Mouse (Mus musculus): ENCODE measurements at regions not wholly inside any gene's neighbourhood (a gene's known extent, or its start where the extent isn't known, plus 50 kb on each side); places are given as distances from the start of the nearest gene placed in this dataset.

DNA sequence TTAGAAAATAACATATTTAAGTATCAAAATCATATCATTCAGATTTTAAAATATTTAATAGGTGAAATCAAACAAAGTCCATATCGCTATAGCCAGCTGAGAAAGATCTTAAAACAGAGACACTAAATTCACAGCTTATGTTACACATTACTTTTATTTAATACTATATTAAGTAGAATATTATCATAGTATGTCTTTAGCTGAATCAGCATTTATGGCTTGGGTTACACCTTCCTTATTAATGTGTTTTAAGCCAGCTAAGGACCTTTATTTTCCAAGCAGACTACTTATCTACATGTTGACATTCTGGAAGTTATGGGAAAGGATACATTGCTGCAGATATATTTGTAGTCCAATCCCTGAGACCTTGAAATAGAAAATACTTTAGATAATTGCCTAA lies 684.9 kb upstream of the Adgrl4 start:
- Histone ChIP-seq H3K36me3 (replicated peaks; ENCODE audit: control insufficient read depth, insufficient read depth) (no peaks in the 10 kb centered on the region), H3K4me1 (replicated peaks; ENCODE audit: control insufficient read depth, insufficient read depth, low read length) (no peaks in the 10 kb centered on the region), H3K27me3 (ENCODE audit: control insufficient read depth, insufficient read depth, low read length) (no peaks in the 10 kb centered on the region), H3K9ac (no peak overlapping the region), H3K27ac (no peak overlapping the region), H3K9me3 (ENCODE audit: control insufficient read depth, low read length) (no peaks in the 10 kb centered on the region), H3K4me3 (replicated peaks; ENCODE audit: low read length) (no peak overlapping the region), H3K4me2 (replicated peaks) (no peak overlapping the region)
- DNase-seq (ENCODE audit: low spot score), result no peak
- 95% methylated on average over 1 of the region's 1 CpGs for WGBS
- ATAC-seq (ENCODE audit: low FRiP score), result no peak

DNA sequence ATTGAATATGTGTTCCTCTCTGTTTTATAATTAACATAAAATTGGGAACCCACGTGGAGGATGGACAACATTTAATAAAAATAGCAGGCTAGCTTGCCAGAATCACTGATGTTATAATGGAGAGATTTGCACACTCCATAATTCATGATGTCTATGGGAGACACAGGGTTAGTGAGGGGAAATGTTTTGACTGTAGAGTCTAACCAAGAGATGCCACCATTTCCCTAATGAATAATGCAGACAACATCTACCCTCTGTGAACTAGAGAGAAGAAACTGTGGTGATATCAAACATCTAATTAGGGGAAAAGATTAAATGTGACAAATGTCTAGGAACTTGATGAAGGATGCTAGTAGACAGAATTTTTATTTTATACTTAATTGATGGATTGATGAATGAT lies 677.8 kb upstream of the Adgrl4 start:
- Histone ChIP-seq H3K27me3 (ENCODE audit: control insufficient read depth, insufficient read depth, low read length) (no peaks in the 10 kb centered on the region), H3K9ac (no peak overlapping the region), H3K36me3 (replicated peaks; ENCODE audit: control insufficient read depth, insufficient read depth) (no peaks in the 10 kb centered on the region), H3K4me1 (replicated peaks; ENCODE audit: control insufficient read depth, insufficient read depth, low read length) (no peaks in the 10 kb centered on the region), H3K4me3 (replicated peaks; ENCODE audit: low read length) (no peak overlapping the region), H3K27ac (no peak overlapping the region), H3K9me3 (ENCODE audit: control insufficient read depth, low read length) (no peaks in the 10 kb centered on the region), H3K4me2 (replicated peaks) (no peak overlapping the region)
- DNase-seq (ENCODE audit: low spot score), result no peak
- no peak for ATAC-seq (ENCODE audit: low FRiP score)
- WGBS, result 42% methylated on average over 1 of the region's 1 CpGs

DNA sequence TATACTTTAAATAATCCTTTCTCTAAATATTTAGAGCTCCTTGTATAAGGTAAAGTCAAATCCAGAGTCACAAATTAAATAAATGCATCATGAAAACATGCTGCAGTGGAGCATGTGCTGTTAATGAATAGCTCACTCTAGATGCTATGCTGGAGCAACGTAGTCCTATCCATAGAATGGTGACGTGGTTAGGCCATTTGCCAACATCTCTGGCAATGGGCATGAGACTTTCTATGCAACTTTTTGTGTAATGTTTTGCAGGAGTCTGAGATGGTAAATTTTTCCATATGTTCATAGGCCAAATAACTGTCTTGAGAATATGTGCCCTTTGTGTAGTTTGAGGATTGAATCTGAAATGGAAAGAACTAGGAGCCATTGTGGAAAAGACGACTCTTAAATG lies 653.1 kb upstream of the Adgrl4 start:
- no peak overlapping the region for H3K9ac ChIP-seq
- H3K4me3 ChIP-seq (replicated peaks; ENCODE audit: low read length), result no peak overlapping the region
- no peaks in the 10 kb centered on the region for H3K9me3 ChIP-seq (ENCODE audit: control insufficient read depth, low read length)
- no peak overlapping the region for H3K4me2 ChIP-seq (replicated peaks)
- no peak for DNase-seq (ENCODE audit: low spot score)
- H3K27me3 ChIP-seq (ENCODE audit: control insufficient read depth, insufficient read depth, low read length), result no peaks in the 10 kb centered on the region
- WGBS, result 82% methylated on average over 3 of the region's 3 CpGs
- ATAC-seq (ENCODE audit: low FRiP score), result no peak
- H3K36me3 ChIP-seq (replicated peaks; ENCODE audit: control insufficient read depth, insufficient read depth), result no peaks in the 10 kb centered on the region
- no peak overlapping the region for H3K27ac ChIP-seq
- no peaks in the 10 kb centered on the region for H3K4me1 ChIP-seq (replicated peaks; ENCODE audit: control insufficient read depth, insufficient read depth, low read length)

DNA sequence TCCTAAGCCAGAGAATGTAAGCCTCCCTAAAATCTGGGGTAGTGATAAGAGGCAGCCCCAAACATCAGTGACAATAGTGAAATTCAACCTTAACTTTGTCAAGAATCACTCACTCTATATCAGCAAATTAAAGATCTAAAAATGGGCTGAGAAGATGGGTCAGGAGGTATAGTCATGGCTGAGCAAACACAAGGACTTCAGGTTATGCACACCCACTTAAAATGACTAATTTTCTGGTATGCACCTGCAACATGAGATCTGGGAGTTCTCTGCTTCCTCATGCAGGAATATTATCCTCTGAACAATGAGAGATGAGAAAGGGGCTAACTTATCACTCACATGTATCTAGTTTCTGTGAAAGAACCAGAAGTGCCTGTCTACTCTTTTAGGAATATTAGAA lies 619.9 kb upstream of the Adgrl4 start:
- Histone ChIP-seq H3K4me3 (replicated peaks; ENCODE audit: low read length) (no peak overlapping the region), H3K27me3 (ENCODE audit: control insufficient read depth, insufficient read depth, low read length) (no peaks in the 10 kb centered on the region), H3K36me3 (replicated peaks; ENCODE audit: control insufficient read depth, insufficient read depth) (no peaks in the 10 kb centered on the region), H3K9me3 (ENCODE audit: control insufficient read depth, low read length) (no peaks in the 10 kb centered on the region), H3K9ac (no peak overlapping the region), H3K4me2 (replicated peaks) (no peak overlapping the region), H3K27ac (no peak overlapping the region), H3K4me1 (replicated peaks; ENCODE audit: control insufficient read depth, insufficient read depth, low read length) (no peaks in the 10 kb centered on the region)
- ATAC-seq (ENCODE audit: low FRiP score), result no peak
- no peak for DNase-seq (ENCODE audit: low spot score)

DNA sequence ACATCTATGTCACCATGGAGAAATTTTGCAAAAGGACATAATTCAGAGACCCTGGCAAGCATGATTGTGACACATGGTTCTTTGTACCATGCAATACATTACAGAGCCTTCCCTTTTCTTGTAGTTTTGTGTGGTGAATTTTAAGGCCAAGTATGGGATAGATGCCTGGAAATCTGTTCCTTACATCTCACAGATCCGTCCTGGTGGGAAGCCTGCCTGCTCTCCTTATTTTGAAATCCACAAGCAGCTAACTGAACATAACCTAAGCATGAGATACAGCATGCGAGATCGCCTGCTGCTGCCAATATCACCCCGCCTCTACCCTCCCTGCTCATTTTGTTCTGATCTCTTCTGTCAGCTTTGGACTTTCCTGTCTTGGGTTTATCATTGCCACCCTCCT lies 618.3 kb upstream of the Adgrl4 start:
- Histone ChIP-seq H3K36me3 (replicated peaks; ENCODE audit: control insufficient read depth, insufficient read depth) (no peaks in the 10 kb centered on the region), H3K27me3 (ENCODE audit: control insufficient read depth, insufficient read depth, low read length) (no peaks in the 10 kb centered on the region), H3K27ac (no peak overlapping the region), H3K4me3 (replicated peaks; ENCODE audit: low read length) (no peak overlapping the region), H3K4me1 (replicated peaks; ENCODE audit: control insufficient read depth, insufficient read depth, low read length) (no peaks in the 10 kb centered on the region), H3K9ac (no peak overlapping the region), H3K4me2 (replicated peaks) (no peak overlapping the region), H3K9me3 (ENCODE audit: control insufficient read depth, low read length) (no peaks in the 10 kb centered on the region)
- ATAC-seq (ENCODE audit: low FRiP score), result no peak
- no peak for DNase-seq (ENCODE audit: low spot score)
- WGBS, result 89% methylated on average over 4 of the region's 4 CpGs

DNA sequence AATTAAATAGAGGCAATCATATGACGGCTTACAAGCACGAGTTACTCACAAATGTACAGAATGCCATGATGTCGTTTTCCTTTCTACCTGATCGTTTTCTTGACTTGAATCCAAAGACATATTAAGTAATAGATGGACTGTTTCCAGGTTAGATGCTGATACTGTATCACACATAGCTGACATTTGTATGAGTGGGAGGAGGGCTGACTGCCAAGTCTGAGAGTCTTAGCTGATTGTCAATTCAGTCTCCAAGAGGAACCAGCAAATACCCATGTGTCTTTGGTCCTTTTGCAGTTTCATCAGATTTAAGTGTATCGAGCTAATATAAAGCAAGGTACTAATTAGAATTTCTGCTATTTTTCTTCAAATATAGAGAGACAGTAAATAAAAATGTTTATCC lies 617.6 kb upstream of the Adgrl4 start:
- H3K27ac ChIP-seq, result no peak overlapping the region
- H3K27me3 ChIP-seq (ENCODE audit: control insufficient read depth, insufficient read depth, low read length), result no peaks in the 10 kb centered on the region
- no peak overlapping the region for H3K9ac ChIP-seq
- H3K4me2 ChIP-seq (replicated peaks), result no peak overlapping the region
- H3K4me3 ChIP-seq (replicated peaks; ENCODE audit: low read length), result no peak overlapping the region
- H3K36me3 ChIP-seq (replicated peaks; ENCODE audit: control insufficient read depth, insufficient read depth), result no peaks in the 10 kb centered on the region
- H3K4me1 ChIP-seq (replicated peaks; ENCODE audit: control insufficient read depth, insufficient read depth, low read length), result no peaks in the 10 kb centered on the region
- DNase-seq (ENCODE audit: low spot score) (no peak), ATAC-seq (ENCODE audit: low FRiP score) (no peak)
- 89% methylated on average over 5 of the region's 5 CpGs for WGBS
- H3K9me3 ChIP-seq (ENCODE audit: control insufficient read depth, low read length), result no peaks in the 10 kb centered on the region

DNA sequence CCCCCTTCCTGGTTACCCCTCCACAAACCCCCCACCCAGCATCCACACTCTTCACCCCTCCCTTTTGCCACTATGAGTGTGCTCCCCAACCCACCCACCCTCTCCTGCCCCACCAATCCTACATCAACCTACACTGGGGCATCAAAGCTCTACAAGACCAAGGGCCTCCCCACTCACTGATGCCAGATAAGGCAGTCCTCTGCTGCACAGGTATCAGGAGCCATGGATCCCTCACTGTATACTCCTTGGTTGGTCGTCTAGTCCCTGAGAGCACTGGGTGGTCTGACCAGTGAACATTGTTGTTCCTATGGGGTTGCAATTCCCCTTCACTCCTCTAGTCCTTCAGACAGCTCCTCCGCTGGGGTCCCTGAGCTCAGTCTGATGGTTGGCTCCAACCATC lies 591.7 kb upstream of the Adgrl4 start:
- H3K4me2 ChIP-seq (replicated peaks), result no peak overlapping the region
- no peaks in the 10 kb centered on the region for H3K36me3 ChIP-seq (replicated peaks; ENCODE audit: control insufficient read depth, insufficient read depth)
- no peaks in the 10 kb centered on the region for H3K4me1 ChIP-seq (replicated peaks; ENCODE audit: control insufficient read depth, insufficient read depth, low read length)
- no peak overlapping the region for H3K4me3 ChIP-seq (replicated peaks; ENCODE audit: low read length)
- 93% methylated on average over 2 of the region's 2 CpGs for WGBS
- no peaks in the 10 kb centered on the region for H3K9me3 ChIP-seq (ENCODE audit: control insufficient read depth, low read length)
- no peak overlapping the region for H3K27ac ChIP-seq
- no peak overlapping the region for H3K9ac ChIP-seq
- no peaks in the 10 kb centered on the region for H3K27me3 ChIP-seq (ENCODE audit: control insufficient read depth, insufficient read depth, low read length)
- DNase-seq (ENCODE audit: low spot score), result no peak
- no peak for ATAC-seq (ENCODE audit: low FRiP score)

DNA sequence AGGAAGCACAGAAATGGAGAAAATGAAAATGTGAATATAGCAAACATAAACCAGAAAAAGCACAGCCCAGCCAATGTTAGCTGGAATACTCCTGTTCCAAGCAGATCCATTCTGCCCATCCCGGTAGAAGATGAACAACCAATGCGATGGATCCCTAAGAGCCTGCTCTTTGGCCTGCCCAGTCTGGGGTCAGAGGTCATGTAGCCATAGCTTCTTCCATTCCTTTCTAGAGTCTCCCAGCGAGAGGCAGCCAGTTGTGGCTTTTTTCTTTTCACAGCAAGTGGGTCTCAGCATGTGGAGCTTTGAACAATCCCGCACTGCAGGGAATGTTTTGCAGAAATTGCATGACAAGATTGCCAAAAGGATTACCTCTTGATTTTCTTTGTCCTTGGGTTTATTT lies 585.6 kb upstream of the Adgrl4 start:
- Histone ChIP-seq H3K36me3 (replicated peaks; ENCODE audit: control insufficient read depth, insufficient read depth) (no peaks in the 10 kb centered on the region), H3K27ac (no peak overlapping the region), H3K4me1 (replicated peaks; ENCODE audit: control insufficient read depth, insufficient read depth, low read length) (no peaks in the 10 kb centered on the region; the same call in 1 of the 2 replicates), H3K4me3 (replicated peaks; ENCODE audit: low read length) (no peak overlapping the region), H3K9me3 (ENCODE audit: control insufficient read depth, low read length) (no peaks in the 10 kb centered on the region; the same call in 1 of the 2 replicates), H3K4me2 (replicated peaks) (no peak overlapping the region), H3K9ac (no peak overlapping the region), H3K27me3 (ENCODE audit: control insufficient read depth, insufficient read depth, low read length) (no peaks in the 10 kb centered on the region)
- WGBS, result 10% methylated on average over 4 of the region's 4 CpGs
- DNase-seq (ENCODE audit: low spot score), result no peak
- no peak for ATAC-seq (ENCODE audit: low FRiP score)

DNA sequence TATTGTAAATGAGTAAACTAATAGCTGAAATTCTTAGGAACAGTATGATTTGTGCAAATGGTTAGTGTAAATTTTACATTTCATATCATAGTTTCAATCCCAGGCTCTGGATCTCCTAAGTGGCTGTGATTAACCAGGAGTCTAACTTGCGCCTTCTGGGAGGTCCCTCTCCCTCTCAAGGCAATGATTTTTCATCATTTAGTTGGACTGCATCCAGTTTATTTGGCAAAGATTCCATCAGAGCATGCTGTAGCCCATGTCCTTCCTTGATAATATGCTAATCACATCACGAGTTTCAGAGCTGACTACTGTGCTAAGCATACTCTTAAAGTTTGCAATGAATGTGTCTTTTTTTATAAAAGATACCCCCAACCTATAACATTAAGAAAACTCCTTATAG lies 541.0 kb upstream of the Adgrl4 start:
- WGBS, result 84% methylated on average over 2 of the region's 2 CpGs

DNA sequence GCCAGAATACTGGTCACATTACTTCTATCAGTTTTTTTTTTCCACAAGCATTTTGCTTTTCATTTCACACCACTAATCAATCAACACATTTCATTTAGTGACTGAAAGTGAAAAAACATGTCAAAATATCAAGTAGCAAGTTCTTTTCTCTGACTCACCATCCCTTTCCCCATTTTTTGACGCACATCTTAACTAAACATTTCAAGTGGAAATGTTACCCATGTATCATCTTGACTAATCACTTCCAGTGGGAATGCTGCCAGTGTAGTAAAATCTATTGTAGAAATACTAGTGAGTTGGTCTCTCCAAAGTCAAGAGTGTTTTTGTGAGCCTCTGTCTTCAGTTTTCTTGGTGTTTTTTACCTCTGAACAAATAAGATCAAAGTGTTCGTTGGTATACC lies 527.6 kb upstream of the Adgrl4 start:
- H3K36me3 ChIP-seq (replicated peaks; ENCODE audit: control insufficient read depth, insufficient read depth), result no peaks in the 10 kb centered on the region
- H3K27me3 ChIP-seq (ENCODE audit: control insufficient read depth, insufficient read depth, low read length), result no peaks in the 10 kb centered on the region
- 91% methylated on average over 2 of the region's 2 CpGs for WGBS
- DNase-seq (ENCODE audit: low spot score) (no peak), ATAC-seq (ENCODE audit: low FRiP score) (no peak)
- H3K27ac ChIP-seq, result no peak overlapping the region
- H3K9me3 ChIP-seq (ENCODE audit: control insufficient read depth, low read length), result no peaks in the 10 kb centered on the region
- no peak overlapping the region for H3K4me2 ChIP-seq (replicated peaks)
- no peaks in the 10 kb centered on the region for H3K4me1 ChIP-seq (replicated peaks; ENCODE audit: control insufficient read depth, insufficient read depth, low read length)
- H3K4me3 ChIP-seq (replicated peaks; ENCODE audit: low read length), result no peak overlapping the region
- no peak overlapping the region for H3K9ac ChIP-seq

More for the DNA sequence above, 541.0 kb upstream of the Adgrl4 start:
- no peak overlapping the region for H3K4me2 ChIP-seq (replicated peaks)
- H3K4me3 ChIP-seq (replicated peaks; ENCODE audit: low read length), result no peak overlapping the region
- DNase-seq (ENCODE audit: low spot score) (no peak), ATAC-seq (ENCODE audit: low FRiP score) (no peak)
- no peaks in the 10 kb centered on the region for H3K36me3 ChIP-seq (replicated peaks; ENCODE audit: control insufficient read depth, insufficient read depth)
- no peaks in the 10 kb centered on the region for H3K27me3 ChIP-seq (ENCODE audit: control insufficient read depth, insufficient read depth, low read length)
- H3K9me3 ChIP-seq (ENCODE audit: control insufficient read depth, low read length), result no peaks in the 10 kb centered on the region
- no peak overlapping the region for H3K9ac ChIP-seq
- no peak overlapping the region for H3K27ac ChIP-seq
- H3K4me1 ChIP-seq (replicated peaks; ENCODE audit: control insufficient read depth, insufficient read depth, low read length), result no peaks in the 10 kb centered on the region
